Comparison of ENCODE assay signal across 8 mouse cellular contexts in the genomic region with DNA sequence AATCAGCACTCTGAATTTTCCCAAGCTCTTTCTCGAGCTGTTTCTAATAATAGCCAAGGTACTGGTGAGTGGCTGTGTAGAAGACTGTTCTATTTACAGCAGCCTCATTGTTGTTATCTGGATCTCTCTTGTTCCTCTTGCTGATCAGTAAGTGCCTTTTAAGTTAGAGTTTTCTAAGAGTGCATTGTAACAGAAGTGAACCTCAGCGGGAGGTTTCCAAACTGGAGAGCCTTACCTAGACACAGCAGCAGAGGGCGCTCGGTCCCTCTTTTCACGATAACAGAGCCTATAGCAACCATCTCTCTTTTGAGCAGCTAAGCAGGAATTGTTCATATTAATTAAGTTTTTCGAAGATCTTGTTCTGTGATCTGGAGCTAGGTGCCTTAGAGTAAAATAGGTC.
DNase-seq lines count a peak whose midpoint lies in the region; ATAC-seq and TF ChIP-seq lines count a peak whose summit lies in the region.

No protein-coding gene starts in this region.

- TF ChIP-seq EP300 in liver, embryonic 14.5 days (IDR thresholded peaks at IDR 0.05; ENCODE audit: low read depth), result no peak

- no peaks in the 10 kb centered on the region for H3K36me3 ChIP-seq in embryonic facial prominence, embryonic 10.5 days (replicated peaks)
- H3K36me3 ChIP-seq in heart, embryonic 10.5 days, result no peaks in the 10 kb centered on the region
- no peaks in the 10 kb centered on the region for H3K36me3 ChIP-seq in kidney, postnatal 0 days (ENCODE audit: insufficient read depth, low read length)
- H3K36me3 ChIP-seq in liver, embryonic 14.5 days (replicated peaks; ENCODE audit: control insufficient read depth, insufficient read depth, low read depth), result no peaks in the 10 kb centered on the region
- no peaks in the 10 kb centered on the region for H3K36me3 ChIP-seq in neural tube, embryonic 15.5 days
- H3K36me3 ChIP-seq in thymus, adult 2 months (ENCODE audit: control insufficient read depth, insufficient read depth, low read length), result no peaks in the 10 kb centered on the region

- ATAC-seq in kidney, postnatal 0 days (replicated peaks; ENCODE audit: low FRiP score, low read depth), result no peak
- ATAC-seq in liver, embryonic 14.5 days (ENCODE audit: insufficient read depth), result no peak
- peak; percentile 64; the same call in 1 of the 2 replicates for ATAC-seq in neural tube, embryonic 15.5 days (ENCODE audit: low FRiP score)

- TF ChIP-seq POLR2A in thymus, adult 2 months (IDR thresholded peaks at IDR 0.05; ENCODE audit: control insufficient read depth, extremely low read depth, insufficient read depth, low read length, poor library complexity), result no peak

- WGBS in embryonic facial prominence, embryonic 10.5 days, result 6% methylated on average over 6 of the region's 6 CpGs
- 7% methylated on average over 6 of the region's 6 CpGs for WGBS in heart, embryonic 10.5 days
- 9% methylated on average over 6 of the region's 6 CpGs for WGBS in kidney, postnatal 0 days
- 3% methylated on average over 6 of the region's 6 CpGs for WGBS in liver, embryonic 14.5 days (ENCODE audit: insufficient replicate concordance)
- 3% methylated on average over 6 of the region's 6 CpGs for WGBS in neural tube, embryonic 15.5 days
- whole genome bisulfite sequencing in thymus, adult 2 months, result 16% methylated on average over 6 of the region's 6 CpGs

- H3K4me1 ChIP-seq in embryonic facial prominence, embryonic 10.5 days, result peaks cover 17% of the 10 kb centered on the region
- H3K4me1 ChIP-seq in heart, embryonic 10.5 days, result peaks cover 23% of the 10 kb centered on the region
- no peaks in the 10 kb centered on the region for H3K4me1 ChIP-seq in kidney, postnatal 0 days (replicated peaks; ENCODE audit: insufficient read depth, low read length)
- H3K4me1 ChIP-seq in liver, embryonic 14.5 days (replicated peaks; ENCODE audit: control insufficient read depth in 2 of 2, insufficient read depth in 2 of 2, low read length in 1 of 2), result no peaks in the 10 kb centered on the region
- peaks cover 22% of the 10 kb centered on the region for H3K4me1 ChIP-seq in neural tube, embryonic 15.5 days
- no peaks in the 10 kb centered on the region for H3K4me1 ChIP-seq in thymus, adult 2 months (replicated peaks; ENCODE audit: control insufficient read depth, insufficient read depth, low read length)

- no peak overlapping the region for H3K4me3 ChIP-seq in embryonic facial prominence, embryonic 10.5 days
- no peak overlapping the region for H3K4me3 ChIP-seq in heart, embryonic 10.5 days
- H3K4me3 ChIP-seq in kidney, postnatal 0 days (replicated peaks; ENCODE audit: low read depth, low read length), result no peak overlapping the region
- H3K4me3 ChIP-seq in liver, embryonic 14.5 days (ENCODE audit: insufficient read depth in 1 of 2, low read depth in 2 of 2, low read length in 2 of 2), result no peak overlapping the region
- H3K4me3 ChIP-seq in neural tube, embryonic 15.5 days (replicated peaks), result no peak overlapping the region
- H3K4me3 ChIP-seq in thymus, adult 2 months (ENCODE audit: control insufficient read depth, insufficient read depth, low read length), result no peak overlapping the region

- no peaks in the 10 kb centered on the region for H3K9me3 ChIP-seq in embryonic facial prominence, embryonic 10.5 days
- no peaks in the 10 kb centered on the region for H3K9me3 ChIP-seq in heart, embryonic 10.5 days
- no peaks in the 10 kb centered on the region for H3K9me3 ChIP-seq in kidney, postnatal 0 days (replicated peaks; ENCODE audit: low read length)
- no peaks in the 10 kb centered on the region for H3K9me3 ChIP-seq in liver, embryonic 14.5 days (ENCODE audit: control insufficient read depth, low read length)
- H3K9me3 ChIP-seq in neural tube, embryonic 15.5 days (replicated peaks), result no peaks in the 10 kb centered on the region

- no peak overlapping the region for H3K27ac ChIP-seq in embryonic facial prominence, embryonic 10.5 days (replicated peaks)
- H3K27ac ChIP-seq in heart, embryonic 10.5 days, result no peak overlapping the region
- no peak overlapping the region for H3K27ac ChIP-seq in kidney, postnatal 0 days
- H3K27ac ChIP-seq in liver, embryonic 14.5 days, result no peak overlapping the region
- peak overlapping the region; percentile 77 for H3K27ac ChIP-seq in neural tube, embryonic 15.5 days (replicated peaks)
- H3K27ac ChIP-seq in thymus, adult 2 months (ENCODE audit: control insufficient read depth, insufficient read depth, low read length), result no peak overlapping the region

- TF ChIP-seq CTCF in kidney, postnatal 0 days (IDR thresholded peaks at IDR 0.05; ENCODE audit: low read depth), result peak; percentile 93
- TF ChIP-seq CTCF in liver, embryonic 14.5 days (IDR thresholded peaks at IDR 0.05; ENCODE audit: low read depth), result peak; percentile 80
- TF ChIP-seq CTCF in thymus, adult 2 months (IDR thresholded peaks at IDR 0.05; ENCODE audit: borderline replicate concordance, control insufficient read depth, extremely low read depth, insufficient read depth, low read length, poor library complexity), result no peak

- H3K27me3 ChIP-seq in embryonic facial prominence, embryonic 10.5 days (replicated peaks; ENCODE audit: low read depth, poor library complexity, severe bottlenecking), result peaks cover 44% of the 10 kb centered on the region
- no peaks in the 10 kb centered on the region for H3K27me3 ChIP-seq in heart, embryonic 10.5 days (ENCODE audit: insufficient read depth, poor library complexity, severe bottlenecking)
- H3K27me3 ChIP-seq in kidney, postnatal 0 days (ENCODE audit: insufficient read depth, low read length), result no peaks in the 10 kb centered on the region; the same call in 1 of the 2 replicates
- H3K27me3 ChIP-seq in liver, embryonic 14.5 days (ENCODE audit: control insufficient read depth, insufficient read depth, low read length), result no peaks in the 10 kb centered on the region
- no peaks in the 10 kb centered on the region for H3K27me3 ChIP-seq in neural tube, embryonic 15.5 days (replicated peaks)
- H3K27me3 ChIP-seq in thymus, adult 2 months (ENCODE audit: control insufficient read depth, insufficient read depth, low read length), result no peaks in the 10 kb centered on the region

- no peak overlapping the region for H3K4me2 ChIP-seq in kidney, postnatal 0 days (ENCODE audit: low read length)
- no peak overlapping the region for H3K4me2 ChIP-seq in liver, embryonic 14.5 days (ENCODE audit: low read depth)
- H3K4me2 ChIP-seq in neural tube, embryonic 15.5 days, result peak overlapping the region; percentile 35

- peak; percentile 80 for DNase-seq in CD4-positive, CD25-positive, alpha-beta regulatory T cell, adult 2 months (ENCODE audit: low read depth, low spot score)
- DNase-seq in adrenal gland, postnatal 14 days, result peak; percentile 75
- peak; percentile 79 for DNase-seq in embryonic facial prominence, embryonic 10.5 days (ENCODE audit: low spot score)
- DNase-seq in heart, embryonic 10.5 days (ENCODE audit: low spot score), result peak; percentile 90
- peak; percentile 85 for DNase-seq in kidney, postnatal 0 days (ENCODE audit: low spot score)
- peak; percentile 13 to 27 (median 14) for DNase-seq in liver, embryonic 14.5 days (ENCODE audit: low read depth in 3 of 3, low spot score in 3 of 3)
- peak; percentile 67 for DNase-seq in thymus, adult 2 months

- no peak overlapping the region for H3K9ac ChIP-seq in kidney, postnatal 0 days (ENCODE audit: low read depth, low read length)
- no peak overlapping the region for H3K9ac ChIP-seq in liver, embryonic 14.5 days (replicated peaks)
- H3K9ac ChIP-seq in neural tube, embryonic 15.5 days (replicated peaks), result no peak overlapping the region

Comparison
In these comparisons a context has a peak if more than half of its experiments do, and no peak if none do; other contexts are left out.
1. DNase-seq: peak in every context shown above with its lines; median percentile 90 in heart, embryonic 10.5 days; 85 in kidney, postnatal 0 days; 80 in CD4-positive, CD25-positive, alpha-beta regulatory T cell, adult 2 months; 79 in embryonic facial prominence, embryonic 10.5 days; 75 in adrenal gland, postnatal 14 days; 67 in thymus, adult 2 months; 14 in liver, embryonic 14.5 days.